Mouse (Mus musculus): Measurements from ENCODE around the gene Gm6205. TPM values are rescaled to one million over a fixed set of nuclear protein-coding genes. Genes with fewer than 3 reads are reported as not detected.
"Not testable (repeated sequence)": the region's sequence is repeated elsewhere in the genome, so short reads cannot be mapped to it uniquely, and the experiment has no call there.

Gene Gm6205
- polyA plus RNA-seq (2012; fragmentation: generic; extraction: Trizol): not detected

DNA sequence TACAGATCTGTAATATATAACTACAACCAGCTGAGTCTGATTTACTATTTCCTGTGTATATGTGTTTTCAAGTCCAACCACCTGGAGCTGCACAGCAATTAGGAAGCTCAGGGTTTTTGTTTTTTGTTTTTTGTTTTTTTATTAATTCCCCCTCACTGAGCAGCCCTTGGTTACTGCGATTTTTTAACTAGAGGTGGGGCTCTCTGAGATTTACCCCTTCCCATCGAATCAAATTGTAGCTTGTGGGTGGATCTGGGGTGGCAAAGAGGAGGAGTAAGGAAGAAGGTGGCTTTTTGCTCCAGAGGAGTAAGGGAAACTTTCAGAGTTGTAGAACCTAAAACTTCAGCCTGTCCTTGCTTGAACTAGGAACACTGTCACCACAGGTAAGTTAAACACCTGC, at the start of gene Gm6205:
Gm6205 (plus strand) TSS at position 301 of the 400 bp plus-strand sequence.
- not testable (repeated sequence) for H3K36me3 ChIP-seq (ENCODE audit: control insufficient read depth, insufficient read depth); H3K4me2 ChIP-seq (ENCODE audit: low read depth); H3K79me2 ChIP-seq (ENCODE audit: control insufficient read depth, insufficient read depth); H3ac ChIP-seq (ENCODE audit: control insufficient read depth, insufficient read length); H3K4me3 ChIP-seq; H3K27me3 ChIP-seq (ENCODE audit: control insufficient read depth, insufficient read depth, insufficient read length)

DNA sequence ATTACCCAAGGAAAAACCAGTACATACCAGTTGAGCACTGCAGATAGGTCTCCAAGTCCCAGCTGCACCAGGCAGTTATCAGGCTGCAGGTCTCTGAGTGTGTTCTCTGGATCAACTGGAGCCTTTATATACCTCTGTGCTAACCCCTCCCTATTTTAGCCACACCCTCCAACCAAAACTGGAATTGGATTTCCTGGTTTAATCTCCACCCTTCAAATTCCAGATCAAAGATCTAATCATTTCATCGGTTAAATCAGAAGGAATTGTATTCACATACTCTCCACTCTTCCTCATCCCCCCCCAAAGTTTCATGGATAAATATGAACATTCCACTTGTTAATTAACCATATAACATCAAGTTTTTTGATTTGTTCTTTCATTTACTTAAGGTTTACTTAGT, 31.9 kb upstream of the Gm6205 start, which contains the start of gene Gm3147:
Gm3147 (minus strand) TSS at position 101 of the 400 bp plus-strand sequence.
- not testable (repeated sequence) for H3ac ChIP-seq (ENCODE audit: control insufficient read depth, insufficient read length); H3K79me2 ChIP-seq (ENCODE audit: control insufficient read depth, insufficient read depth); H3K27me3 ChIP-seq (ENCODE audit: control insufficient read depth, insufficient read depth, insufficient read length); H3K4me3 ChIP-seq; H3K4me2 ChIP-seq (ENCODE audit: low read depth); H3K36me3 ChIP-seq (ENCODE audit: control insufficient read depth, insufficient read depth)

DNA sequence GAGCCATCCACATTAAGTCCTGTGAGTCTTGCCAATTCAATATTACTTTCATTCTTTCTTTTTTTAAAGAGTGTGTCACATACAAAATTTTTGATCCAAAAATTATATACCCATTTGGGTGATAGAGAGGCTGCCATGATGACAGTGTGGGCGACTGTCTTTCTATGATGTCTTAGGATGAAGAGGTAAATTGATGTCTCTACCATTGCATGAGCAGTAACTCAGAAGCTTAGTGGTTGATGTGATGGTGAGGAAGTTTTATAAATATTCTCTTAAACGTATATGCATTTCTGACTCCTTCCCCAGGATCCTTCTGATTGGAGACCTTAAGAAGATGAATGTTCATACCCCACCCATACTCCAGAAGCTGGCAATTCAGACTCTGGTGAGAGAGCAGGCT, 24.5 kb upstream of the Gm6205 start, which contains the start of gene Gm6509:
Gm6509 (plus strand) TSS at position 301 of the 400 bp plus-strand sequence.
- H3K79me2 ChIP-seq (ENCODE audit: control insufficient read depth, insufficient read depth); H3K4me2 ChIP-seq (ENCODE audit: low read depth); H3ac ChIP-seq (ENCODE audit: control insufficient read depth, insufficient read length); H3K36me3 ChIP-seq (ENCODE audit: control insufficient read depth, insufficient read depth); H3K4me3 ChIP-seq; H3K27me3 ChIP-seq (ENCODE audit: control insufficient read depth, insufficient read depth, insufficient read length): not testable (repeated sequence)

Other genes starting within 250 kb of the Gm6205 start
- gene Gm7682, start 202.6 kb upstream of the Gm6205 start, polyA plus RNA-seq (2012; fragmentation: generic; extraction: Trizol): not detected
- gene Gm3139, start 122.1 kb upstream of the Gm6205 start, polyA plus RNA-seq (2012; fragmentation: generic; extraction: Trizol): not detected
- gene Gm3147, start 32.0 kb upstream of the Gm6205 start, polyA plus RNA-seq (2012; fragmentation: generic; extraction: Trizol): not detected
- gene Gm6509, start 24.4 kb upstream of the Gm6205 start, polyA plus RNA-seq (2012; fragmentation: generic; extraction: Trizol): not detected
- gene Gm3183, start 217.1 kb downstream of the Gm6205 start, polyA plus RNA-seq (2012; fragmentation: generic; extraction: Trizol): not detected

All from myocyte (in vitro differentiated cells).